Mouse (Mus musculus) kidney, embryonic 14.5 days (tissue): ENCODE data around the gene Ddx4. TPM values are rescaled to one million over a fixed set of nuclear protein-coding genes. Genes with fewer than 3 reads are reported as not detected.

Source experiments
- ATAC-seq: fragments of 200-750 bp; cut with Nextera tagmentation; 2 replicates; pipeline ENCODE4 v1.8.0; 2017; ENCODE audit warnings: moderate number of reproducible peaks, mild to moderate bottlenecking, moderate TSS enrichment, moderate library complexity; ENCODE audit not compliant: low FRiP score, low TSS enrichment
- H3K27ac ChIP-seq: fragments of 300-500 bp; sonication (generic); 2 replicates; pipeline ENCODE4 v1.5.1; 2014; ENCODE audit warnings: low read depth, mild to moderate bottlenecking, low read length, moderate library complexity, mixed read lengths
- H3K27me3 ChIP-seq: fragments of 300-500 bp; sonication (generic); 2 replicates; pipeline ENCODE4 v1.6.1; 2014; ENCODE audit warnings: mild to moderate bottlenecking, low read length; ENCODE audit not compliant: control insufficient read depth, insufficient read depth
- H3K36me3 ChIP-seq: fragments of 300-500 bp; sonication (generic); 2 replicates; pipeline ENCODE4 v1.6.1; 2014; ENCODE audit warnings: low read length, mixed read lengths; ENCODE audit not compliant: control insufficient read depth, insufficient read depth
- H3K4me1 ChIP-seq: fragments of 300-500 bp; sonication (generic); 2 replicates; pipeline ENCODE4 v1.6.1; 2014; ENCODE audit warnings: low read length, mixed read lengths; ENCODE audit not compliant: control insufficient read depth, insufficient read depth
- H3K4me2 ChIP-seq: fragments of 300-500 bp; sonication (generic); replicated peaks from 2 replicates; pipeline ENCODE4 v1.6.1; 2014; ENCODE audit warnings: low read depth, mild to moderate bottlenecking, low read length
- H3K4me3 ChIP-seq: fragments of 300-500 bp; sonication (generic); 2 replicates; pipeline ENCODE4 v1.5.1; 2014; ENCODE audit warnings: mild to moderate bottlenecking, low read length
- H3K9ac ChIP-seq: fragments of 300-500 bp; sonication (generic); 2 replicates; pipeline ENCODE4 v1.6.1; 2014; ENCODE audit warnings: low read depth, mild to moderate bottlenecking, low read length, moderate library complexity
- H3K9me3 ChIP-seq: fragments of 300-500 bp; sonication (generic); 2 replicates; pipeline ENCODE4 v1.6.1; 2016; ENCODE audit warnings: low read length; ENCODE audit not compliant: control insufficient read depth
- WGBS: fragments of 180-500 bp; shearing (Covaris S2); extraction: QIAGEN DNeasy Blood & Tissue Kit; methylation state at CpG from one replicate; pipeline ENCODE4 v1.1.7; 2014; 5-methylcytosine and 5-hydroxymethylcytosine counted together
- polyA plus RNA-seq: library from polyadenylated mRNA; unstranded; fragments of >200 nt; fragmentation: Nextera tagmentation; extraction: Ambion mirVana; gene quantifications from 2 replicates; pipeline ENCODE4 v1.2.1, GENCODE M21; 2014

The Ddx4 gene
- polyA plus RNA-seq, 1 experiment from 2014 or later = 0.84 TPM

DNA sequence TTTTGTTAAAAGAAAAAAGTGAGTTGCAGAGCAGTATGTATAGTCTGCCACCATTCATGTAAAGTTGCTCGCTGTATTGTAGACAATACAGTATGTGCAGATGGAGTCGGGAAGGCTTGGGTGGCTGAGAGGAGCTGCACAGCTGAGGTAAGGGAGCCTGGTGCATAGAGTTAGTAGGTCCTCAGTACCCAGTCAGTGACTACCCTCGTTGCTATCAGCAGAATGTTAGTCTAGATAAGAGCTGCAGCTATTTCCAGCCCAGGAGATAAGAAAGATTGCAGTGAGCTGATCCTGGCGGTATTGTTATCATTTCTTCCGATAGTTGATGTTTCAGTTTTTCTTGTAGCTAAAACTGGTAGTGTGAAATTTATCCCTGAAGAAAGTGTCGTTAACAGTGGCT, 20.5 kb upstream of the Ddx4 start:
- Histone ChIP-seq H3K4me3 (no peak overlapping the region), H3K27me3 (no peaks in the 10 kb centered on the region)
- 83% methylated on average over 6 of the region's 6 CpGs for WGBS

GRCm38 (mm10) chr13:112671708-112672107, 19.4 kb upstream of the Ddx4 start:
- Histone ChIP-seq H3K36me3 (peaks cover 2% of the 10 kb centered on the region; the same call in 1 of the 2 replicates), H3K27ac (no peak overlapping the region), H3K9me3 (no peaks in the 10 kb centered on the region), H3K4me1 (no peaks in the 10 kb centered on the region), H3K4me2 (no peak overlapping the region), H3K9ac (no peak overlapping the region), H3K4me3 (no peak overlapping the region), H3K27me3 (no peaks in the 10 kb centered on the region)
- no peak for ATAC-seq
- 75% methylated on average over 13 of the region's 13 CpGs for whole genome bisulfite sequencing

More for the DNA sequence above, 20.5 kb upstream of the Ddx4 start:
- Histone ChIP-seq H3K27ac (no peak overlapping the region), H3K4me2 (no peak overlapping the region), H3K9ac (no peak overlapping the region), H3K4me1 (no peaks in the 10 kb centered on the region), H3K36me3 (peaks cover 2% of the 10 kb centered on the region; the same call in 1 of the 2 replicates), H3K9me3 (no peaks in the 10 kb centered on the region)
- ATAC-seq = no peak

DNA sequence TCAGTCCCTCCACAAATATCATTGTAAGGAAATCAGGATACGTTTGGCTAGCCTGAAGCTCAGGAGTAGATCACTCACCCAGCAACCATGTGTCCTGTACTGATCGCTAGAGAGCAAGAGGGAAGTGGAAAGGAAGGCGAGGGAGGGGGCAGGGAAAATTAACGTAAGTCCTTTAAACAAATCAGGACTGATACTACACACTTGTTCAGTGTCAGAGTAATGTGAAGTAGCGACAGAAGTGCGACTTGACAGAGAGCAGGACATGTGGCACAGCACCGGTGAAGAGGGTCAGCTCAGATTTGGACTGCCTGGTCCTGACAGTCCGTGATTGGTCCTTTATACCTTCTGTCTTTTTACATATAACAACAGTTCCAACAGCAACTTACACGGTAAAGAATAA, 14.9 kb upstream of the Ddx4 start:
- no peak overlapping the region for H3K9ac ChIP-seq
- H3K4me1 ChIP-seq = no peaks in the 10 kb centered on the region
- no peak for ATAC-seq
- 85% methylated on average over 9 of the region's 9 CpGs for WGBS
- no peak overlapping the region for H3K27ac ChIP-seq
- H3K4me3 ChIP-seq = no peak overlapping the region
- no peaks in the 10 kb centered on the region for H3K27me3 ChIP-seq
- H3K9me3 ChIP-seq = no peaks in the 10 kb centered on the region
- H3K36me3 ChIP-seq = peaks cover 2% of the 10 kb centered on the region; the same call in 1 of the 2 replicates
- H3K4me2 ChIP-seq = no peak overlapping the region

- H3K36me3 ChIP-seq = peaks cover 2% of the 10 kb centered on the region; the same call in 1 of the 2 replicates
- H3K9me3 ChIP-seq = no peaks in the 10 kb centered on the region
- H3K9ac ChIP-seq = no peak overlapping the region
- H3K27ac ChIP-seq = no peak overlapping the region
- no peak for ATAC-seq
- H3K4me1 ChIP-seq = no peaks in the 10 kb centered on the region
- no peaks in the 10 kb centered on the region for H3K27me3 ChIP-seq
- H3K4me2 ChIP-seq = no peak overlapping the region
- WGBS = 86% methylated on average over 10 of the region's 10 CpGs
- H3K4me3 ChIP-seq = no peak overlapping the region
Observed at GRCm38 (mm10) chr13:112666433-112667024, 14.3 kb upstream of the Ddx4 start.

GRCm38 (mm10) chr13:112661687-112662086, 9.4 kb upstream of the Ddx4 start:
- 78% methylated on average over 2 of the region's 2 CpGs for WGBS
- ATAC-seq = no peak
- Histone ChIP-seq H3K27ac (no peak overlapping the region), H3K36me3 (no peaks in the 10 kb centered on the region), H3K9ac (no peak overlapping the region), H3K9me3 (no peaks in the 10 kb centered on the region), H3K4me1 (no peaks in the 10 kb centered on the region), H3K4me3 (peak overlapping the region; percentile 87; the same call in 1 of the 2 replicates), H3K4me2 (no peak overlapping the region), H3K27me3 (no peaks in the 10 kb centered on the region)

DNA sequence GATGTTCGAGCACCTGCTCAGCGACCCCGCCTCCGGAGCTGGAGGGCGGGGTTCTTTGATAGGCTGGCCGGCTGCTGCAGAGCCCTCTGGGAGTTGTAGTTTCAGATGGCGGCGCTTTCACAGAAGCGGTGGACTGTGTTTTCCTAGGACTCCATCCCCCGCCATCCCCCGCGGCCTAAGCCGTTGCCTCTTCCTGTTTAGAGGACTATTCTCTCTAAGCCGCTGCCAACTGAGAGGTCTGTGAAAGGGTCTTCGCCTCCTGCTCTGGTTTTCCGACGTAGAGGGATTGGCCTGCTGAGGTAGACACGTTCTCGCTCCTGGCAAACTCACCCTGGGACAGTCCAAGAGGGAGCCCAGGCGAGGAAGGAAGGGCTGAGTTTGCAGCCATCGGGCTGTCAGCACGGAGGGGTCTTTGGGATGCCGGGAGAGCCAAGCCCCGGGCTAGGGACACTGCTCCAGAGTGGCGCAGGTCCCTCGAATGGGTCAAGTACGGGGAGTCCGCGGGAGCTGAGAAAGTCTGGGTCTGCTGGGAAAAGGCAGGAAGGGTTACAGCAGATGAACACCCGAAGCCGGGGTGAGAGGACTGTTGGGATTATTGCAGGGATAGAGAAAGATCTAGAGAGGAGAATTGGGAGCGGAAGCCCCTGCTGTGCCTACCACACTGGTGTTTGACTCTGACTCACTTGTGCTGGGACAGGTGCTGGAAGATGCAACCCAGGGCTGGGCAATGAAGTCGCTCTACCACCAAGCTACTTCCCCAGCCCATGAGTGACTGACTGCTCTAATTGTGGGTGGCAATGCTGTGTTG, 8.5 kb upstream of the Ddx4 start, which contains the start of gene Slc38a9:
Gene Slc38a9 (plus strand): TSS at position 178 of the 808 bp plus-strand sequence.
- ATAC-seq = peak; percentile 99
- H3K9ac ChIP-seq = peak within 1 kb of the TSS; percentile 69
- no peaks in the 10 kb centered on the region for H3K9me3 ChIP-seq
- WGBS = under 1% methylated on average over 33 of the region's 33 CpGs
- H3K4me3 ChIP-seq = peak within 1 kb of the TSS; percentile 87
- H3K4me2 ChIP-seq = peak within 1 kb of the TSS; percentile 90
- no peaks in the 10 kb centered on the region for H3K4me1 ChIP-seq
- no peaks in the 10 kb centered on the region for H3K27me3 ChIP-seq
- no peak within 1 kb of the TSS for H3K27ac ChIP-seq
- H3K36me3 ChIP-seq = no peaks in the 10 kb centered on the region

DNA sequence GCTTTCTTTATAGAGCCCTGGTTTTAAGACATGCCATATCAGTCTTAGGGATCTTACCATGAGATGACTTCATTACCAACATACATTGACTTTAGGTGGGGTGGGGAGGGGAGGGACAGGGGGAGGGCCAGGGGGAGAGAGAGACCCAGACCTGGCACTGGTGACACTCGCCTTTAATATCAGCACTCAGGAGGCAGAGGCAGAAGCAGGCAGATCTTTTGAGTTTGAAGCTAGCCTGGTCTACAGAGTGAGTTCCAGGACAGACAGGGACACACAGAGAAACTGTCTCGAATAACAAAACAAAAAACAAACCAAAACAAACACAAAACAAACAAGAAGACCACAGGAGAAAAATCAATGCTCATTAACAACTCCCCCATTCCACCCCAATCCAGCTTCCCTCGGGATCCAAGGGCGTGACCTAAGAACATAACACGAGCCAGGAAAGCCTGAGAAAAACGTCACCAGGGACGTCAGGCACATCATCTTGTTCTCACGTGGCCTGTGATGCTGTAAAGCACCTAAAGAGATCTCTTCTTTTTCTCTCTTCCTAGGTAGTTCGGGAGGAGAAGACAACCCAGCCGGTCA, 7.8 kb upstream of the Ddx4 start:
- ATAC-seq = no peak; the same call in 1 of the 2 replicates
- Histone ChIP-seq H3K4me1 (no peaks in the 10 kb centered on the region), H3K4me3 (peak overlapping the region; percentile 87), H3K36me3 (no peaks in the 10 kb centered on the region), H3K9me3 (no peaks in the 10 kb centered on the region), H3K27me3 (no peaks in the 10 kb centered on the region), H3K9ac (0 out of 2 replicates have a peak overlapping the region, but pooled peaks have one; percentile 69), H3K4me2 (peak overlapping the region; percentile 90), H3K27ac (no peak overlapping the region)
- 4% methylated on average over 10 of the region's 10 CpGs for WGBS

DNA sequence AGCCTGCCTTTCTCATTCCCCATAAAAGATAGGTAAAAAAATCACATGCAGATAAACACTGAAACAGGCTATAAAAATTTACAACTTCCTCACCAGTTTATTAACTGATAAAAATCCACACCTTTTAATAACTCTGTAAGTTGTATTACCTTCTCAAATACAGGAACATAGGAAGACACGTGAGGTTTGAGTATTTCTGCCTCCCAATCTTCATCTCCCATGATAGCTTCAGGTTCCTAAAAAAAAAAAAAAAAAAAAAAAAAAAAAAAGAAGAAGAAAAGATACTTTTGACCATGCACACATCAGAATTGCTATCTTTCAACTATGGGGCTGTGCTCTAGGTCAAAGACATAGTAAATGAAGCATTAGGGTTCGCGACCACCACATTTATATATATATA, 1.1 kb downstream of the Ddx4 start:
- no peaks in the 10 kb centered on the region for H3K4me1 ChIP-seq
- H3K4me3 ChIP-seq = no peak overlapping the region
- no peak overlapping the region for H3K4me2 ChIP-seq
- no peaks in the 10 kb centered on the region for H3K27me3 ChIP-seq
- H3K9me3 ChIP-seq = peaks cover 12% of the 10 kb centered on the region
- H3K9ac ChIP-seq = no peak overlapping the region
- no peak overlapping the region for H3K27ac ChIP-seq
- no peaks in the 10 kb centered on the region for H3K36me3 ChIP-seq
- 88% methylated on average over 3 of the region's 3 CpGs for WGBS
- no peak for ATAC-seq
